Mouse (Mus musculus) monocyte, adult 5-6 weeks (primary cell): Measurements from ENCODE around the gene Ccdc51. TPM values are rescaled to one million over a fixed set of nuclear protein-coding genes. Genes with fewer than 3 reads are reported as not detected.

Source experiments
- ATAC-seq: fragments of 153-309, 156-312 bp; replicated peaks from 2 replicates; pipeline ENCODE4 v1.8.0; 2017; ENCODE audit warnings: mild to moderate bottlenecking; ENCODE audit not compliant: low TSS enrichment, insufficient number of reproducible peaks, severe bottlenecking, poor library complexity, low FRiP score
- total RNA-seq: library from RNA; stranded (forward); fragments of 200-1000, 200-491, 200-594 nt; gene quantifications from 3 replicates; pipeline ENCODE4 v1.2.3, GENCODE M21; 2017

Gene Ccdc51
- total RNA-seq, 1 experiment from 2014 or later, result 10.0 TPM

DNA sequence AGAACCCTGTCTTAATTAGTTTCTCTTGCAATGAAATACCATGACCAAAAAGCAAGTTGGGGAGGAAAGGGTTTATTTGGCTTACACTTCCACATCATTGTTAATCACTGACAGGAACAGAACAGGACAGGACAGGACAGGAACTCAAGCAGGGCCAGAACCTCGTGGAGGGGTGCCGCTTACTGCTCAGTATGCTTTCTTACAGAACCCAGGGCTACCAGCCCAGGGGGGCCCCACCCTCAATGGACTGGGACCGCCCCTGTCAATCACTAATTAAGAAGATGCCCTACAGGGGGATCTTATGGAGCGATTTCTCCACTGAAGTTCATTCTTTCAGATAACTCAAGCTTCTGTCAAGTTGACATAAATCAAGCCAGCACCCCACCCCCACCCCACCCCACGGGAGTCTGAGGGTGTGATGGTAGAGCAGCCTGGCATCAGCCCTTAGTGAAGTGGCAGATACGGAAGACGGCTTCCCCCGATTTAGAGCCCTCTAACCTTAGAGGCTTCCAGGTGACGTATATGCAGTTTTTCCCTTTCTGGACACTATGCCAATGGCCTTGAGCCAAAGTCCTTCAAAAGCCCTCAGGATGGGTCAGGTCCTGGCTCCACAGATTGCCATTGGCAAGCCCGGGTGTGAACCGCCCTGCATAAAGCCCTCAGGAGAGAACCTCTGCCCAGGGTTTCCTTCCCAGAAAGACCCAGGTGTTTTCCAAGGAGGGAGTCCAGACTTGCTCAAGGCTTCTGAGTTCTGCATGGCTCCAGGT, 11.7 kb downstream of the Ccdc51 start:
- ATAC-seq, result no peak

DNA sequence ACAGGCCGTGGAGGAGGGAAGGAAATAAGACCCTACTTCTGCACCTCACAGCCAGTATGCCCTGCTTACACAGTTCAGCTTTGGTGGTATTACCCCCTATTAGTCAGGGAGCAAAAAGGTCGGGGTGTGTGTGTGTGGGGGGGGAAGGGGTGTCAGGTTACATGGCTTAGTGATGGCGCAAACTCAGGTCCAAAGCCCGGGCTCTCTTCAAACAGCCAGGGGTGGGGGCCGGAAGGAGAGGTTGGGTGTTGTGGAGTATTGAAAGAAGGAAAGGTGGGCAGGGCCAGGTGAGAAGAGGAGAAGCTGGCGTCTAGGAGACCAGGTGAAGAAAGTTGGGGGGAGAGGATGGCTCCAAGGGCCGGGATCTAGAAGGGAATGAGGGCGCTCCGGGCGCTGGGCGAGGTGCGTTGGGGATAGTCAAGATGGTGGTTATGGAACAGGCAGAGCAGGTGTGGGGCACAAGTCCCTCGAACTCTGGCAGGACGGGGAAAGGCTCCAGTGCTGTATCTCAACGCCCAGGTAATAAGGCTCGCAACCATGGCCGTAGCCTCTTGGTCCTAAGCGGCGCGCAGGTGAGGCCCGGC, 12.4 kb downstream of the Ccdc51 start:
- no peak for ATAC-seq

DNA sequence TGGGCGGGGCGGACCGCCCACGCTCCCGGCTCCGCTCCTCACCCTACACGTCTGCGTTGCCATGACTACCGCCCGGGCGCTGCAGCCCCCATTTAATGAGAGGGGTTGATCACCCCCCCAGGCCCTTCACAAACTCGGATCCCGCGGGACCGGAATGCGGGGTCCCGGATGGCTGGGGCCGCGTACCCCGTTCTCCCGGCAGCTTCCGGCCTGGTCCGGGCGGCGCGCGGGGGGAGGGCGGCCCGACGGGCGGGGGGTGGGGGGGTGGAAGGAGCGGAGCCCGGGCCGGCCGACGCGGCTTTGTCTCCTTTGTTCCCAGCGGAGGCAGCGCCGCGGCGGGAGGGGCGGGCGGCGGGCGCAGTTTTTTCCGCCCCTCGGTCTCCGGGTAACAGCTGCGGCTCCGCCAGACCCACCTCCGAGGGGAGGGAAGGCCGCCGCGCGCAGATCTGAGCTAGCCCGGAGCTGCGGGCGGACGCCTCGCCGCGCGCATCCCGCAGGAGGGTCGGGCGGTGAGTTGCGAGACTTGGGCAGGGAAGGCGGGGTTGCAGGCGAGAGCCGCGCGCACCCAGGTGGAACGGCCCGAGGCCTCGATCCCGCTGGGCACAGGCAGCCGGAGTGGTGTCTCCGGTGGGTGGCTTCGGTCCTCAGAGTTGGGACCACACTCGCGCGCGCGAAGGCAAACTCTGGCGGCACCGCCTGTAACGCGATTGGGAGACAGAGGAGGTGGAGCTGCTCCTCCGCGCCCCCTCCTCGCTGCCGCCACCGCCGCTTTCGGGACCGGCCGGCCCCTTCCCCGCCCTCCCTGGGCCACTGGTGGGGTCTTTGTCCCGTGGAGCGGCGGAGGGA, 13.1 kb downstream of the Ccdc51 start, which contains the start of gene Plxnb1:
Gene Plxnb1 (plus strand): TSS at position 253 of the 846 bp plus-strand sequence.
- ATAC-seq, result no peak

DNA sequence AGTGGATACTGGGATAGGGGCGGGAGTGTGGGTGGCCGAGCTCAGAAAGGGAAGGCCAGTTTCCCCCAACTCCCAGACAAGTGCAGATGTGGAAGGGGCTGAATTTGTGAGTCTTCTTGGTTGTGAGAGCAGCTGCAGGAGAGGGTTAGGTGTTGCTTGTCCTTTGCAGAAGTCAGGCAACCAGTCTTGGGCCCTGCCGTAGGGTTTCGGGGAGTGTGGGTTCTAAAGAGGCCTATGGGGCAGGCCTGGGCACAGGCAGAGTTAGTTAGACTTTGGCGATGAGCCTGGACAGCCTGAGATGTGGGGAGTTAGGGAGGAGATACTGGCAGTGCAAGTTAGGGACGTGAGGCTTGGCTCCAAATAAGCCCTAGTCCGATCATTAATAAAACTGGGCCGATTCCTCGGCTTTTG, 14.0 kb downstream of the Ccdc51 start:
- no peak for ATAC-seq

DNA sequence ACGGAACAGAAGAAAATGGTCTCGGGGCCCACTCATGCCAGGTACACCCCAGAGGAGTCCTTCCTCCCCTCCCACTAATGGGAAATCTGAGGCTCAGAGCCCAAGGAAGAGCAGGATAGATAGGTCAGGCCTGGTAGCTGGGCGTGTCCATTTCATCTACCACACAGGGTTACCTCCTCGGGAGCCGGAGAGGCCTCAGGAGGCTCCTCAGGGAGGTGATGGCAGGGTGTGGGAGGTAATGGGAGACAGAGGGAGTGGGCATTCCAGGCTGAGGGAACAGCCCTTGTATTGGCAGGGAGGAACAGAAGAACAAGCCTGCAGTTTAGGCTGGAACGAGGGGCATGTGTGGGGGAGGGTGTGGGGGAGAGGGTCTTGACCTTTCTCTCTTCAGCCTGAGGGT, 14.6 kb downstream of the Ccdc51 start:
- no peak for ATAC-seq

DNA sequence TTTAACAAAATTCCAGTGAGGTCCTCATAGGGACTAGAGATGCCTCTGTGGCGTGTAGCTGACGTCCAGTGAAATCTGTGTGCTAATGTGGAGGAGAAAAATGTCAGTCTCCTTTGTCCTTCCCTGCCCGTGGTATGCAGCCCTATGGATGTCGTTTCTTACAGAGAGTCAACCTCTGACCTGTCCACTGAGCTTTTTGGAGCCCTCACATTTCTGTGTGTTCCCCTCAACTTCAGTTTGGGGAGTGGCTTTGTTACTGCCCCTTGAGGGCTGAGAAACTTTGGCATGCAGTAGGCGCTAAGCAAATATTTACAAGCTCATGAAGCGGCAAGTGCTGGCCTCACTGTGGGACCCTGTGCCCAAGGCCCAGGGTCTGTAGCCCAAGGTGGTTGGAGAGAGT, 15.0 kb downstream of the Ccdc51 start:
- no peak for ATAC-seq

DNA sequence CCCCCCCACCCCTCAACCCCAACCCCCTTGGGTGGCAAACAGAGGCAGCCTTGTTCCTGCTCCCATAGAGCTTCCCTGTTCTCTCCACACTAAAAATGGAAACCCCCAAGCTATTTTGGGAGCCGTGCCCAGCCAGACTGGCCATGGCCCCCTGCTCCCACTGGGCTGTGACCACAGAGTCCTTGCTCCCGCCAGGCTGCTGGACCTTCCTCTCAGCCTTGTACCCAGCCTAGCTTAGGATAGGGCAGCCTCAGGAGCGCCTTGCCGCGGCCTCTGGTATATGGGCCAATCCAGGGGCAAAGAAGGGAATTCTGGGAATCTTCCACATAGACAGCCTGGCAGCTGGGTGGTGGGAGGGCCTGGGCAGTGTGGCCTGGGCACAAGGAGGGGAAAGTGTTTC, 15.5 kb downstream of the Ccdc51 start:
- ATAC-seq, result no peak

DNA sequence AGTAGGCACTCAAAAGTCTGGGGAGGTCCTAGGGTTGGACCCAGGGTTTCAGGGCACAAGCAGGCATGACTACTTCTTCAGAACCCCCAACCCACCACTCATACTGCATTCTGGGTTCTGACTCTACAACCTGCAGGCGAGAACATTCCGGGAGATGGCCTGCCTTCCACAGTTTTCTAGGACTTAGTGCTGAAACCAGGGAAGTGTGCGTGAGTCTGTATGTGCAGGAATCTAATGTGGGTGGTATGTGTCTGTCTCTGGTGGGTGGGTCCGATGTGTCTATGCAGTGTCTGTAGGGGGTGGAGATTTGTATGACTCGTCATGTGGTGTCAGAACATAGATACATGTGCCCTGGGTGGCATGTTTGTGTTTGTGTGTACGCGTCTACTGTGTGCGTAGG, 16.1 kb downstream of the Ccdc51 start:
- no peak for ATAC-seq

DNA sequence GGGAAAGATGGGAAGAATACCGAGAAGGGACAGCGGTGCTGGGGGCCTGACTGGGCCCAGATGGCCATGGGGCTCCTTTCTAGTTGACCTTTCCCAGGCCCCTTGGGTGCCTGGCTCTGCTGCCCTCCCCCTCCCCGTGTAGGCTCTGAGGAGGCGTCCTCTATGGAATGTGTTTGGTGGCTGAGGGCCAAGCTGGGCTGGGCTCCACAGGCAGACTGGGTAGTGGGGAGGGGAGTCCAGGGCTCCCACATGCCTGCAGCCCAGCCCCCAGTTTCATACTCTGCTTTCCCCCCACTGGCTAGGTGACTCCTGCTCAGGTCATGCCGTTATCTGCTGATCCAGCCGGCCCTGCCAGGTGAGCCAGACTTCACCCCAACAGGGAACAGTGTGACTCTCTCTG, 16.7 kb downstream of the Ccdc51 start:
- ATAC-seq, result no peak

DNA sequence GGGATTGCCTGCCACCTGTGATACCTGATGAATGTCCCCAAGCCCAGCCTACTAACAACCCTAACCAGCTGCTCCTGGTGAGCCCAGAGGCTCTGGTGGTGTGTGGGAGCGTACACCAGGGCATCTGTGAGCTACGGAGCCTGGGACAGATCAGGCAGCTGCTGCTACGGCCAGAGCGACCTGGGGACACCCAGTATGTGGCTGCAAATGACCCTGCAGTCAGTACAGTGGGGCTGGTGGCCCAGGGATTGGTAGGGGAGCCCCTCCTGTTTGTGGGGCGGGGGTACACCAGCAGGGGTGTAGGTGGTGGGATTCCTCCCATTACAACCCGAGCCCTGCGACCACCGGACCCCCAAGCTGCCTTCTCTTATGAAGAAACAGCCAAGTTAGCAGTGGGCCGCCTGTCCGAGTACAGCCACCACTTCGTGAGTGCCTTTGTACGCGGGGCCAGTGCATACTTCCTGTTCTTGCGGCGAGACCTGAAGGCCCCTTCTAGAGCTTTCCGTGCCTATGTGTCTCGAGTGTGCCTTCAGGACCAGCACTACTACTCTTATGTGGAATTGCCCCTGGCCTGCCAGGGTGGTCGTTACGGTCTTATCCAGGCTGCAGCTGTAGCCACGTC, 18.1 kb downstream of the Ccdc51 start:
- no peak for ATAC-seq

DNA sequence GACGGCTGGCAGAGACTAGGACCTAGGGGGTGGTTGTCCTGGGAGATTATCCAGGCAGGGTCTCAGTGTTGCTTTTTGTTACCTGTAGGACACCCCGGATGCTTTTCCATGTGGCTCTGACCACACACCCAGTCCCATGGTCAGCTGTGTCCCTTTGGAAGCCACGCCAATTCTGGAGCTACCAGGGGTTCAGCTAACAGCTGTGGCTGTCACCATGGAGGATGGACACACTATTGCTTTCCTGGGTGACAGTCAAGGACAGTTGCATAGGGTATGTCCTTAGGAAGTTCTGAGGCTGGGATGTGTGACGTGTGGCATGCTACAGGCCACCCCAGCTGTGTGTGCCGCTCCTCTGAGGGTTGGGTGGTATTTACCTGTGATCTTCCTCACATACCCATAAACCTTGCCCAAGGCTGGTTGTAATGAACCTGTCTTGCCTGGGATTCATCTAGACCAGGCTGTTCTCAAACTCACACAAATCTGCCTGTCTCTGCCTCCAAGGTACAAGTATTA, 19.7 kb downstream of the Ccdc51 start:
- ATAC-seq, result no peak

DNA sequence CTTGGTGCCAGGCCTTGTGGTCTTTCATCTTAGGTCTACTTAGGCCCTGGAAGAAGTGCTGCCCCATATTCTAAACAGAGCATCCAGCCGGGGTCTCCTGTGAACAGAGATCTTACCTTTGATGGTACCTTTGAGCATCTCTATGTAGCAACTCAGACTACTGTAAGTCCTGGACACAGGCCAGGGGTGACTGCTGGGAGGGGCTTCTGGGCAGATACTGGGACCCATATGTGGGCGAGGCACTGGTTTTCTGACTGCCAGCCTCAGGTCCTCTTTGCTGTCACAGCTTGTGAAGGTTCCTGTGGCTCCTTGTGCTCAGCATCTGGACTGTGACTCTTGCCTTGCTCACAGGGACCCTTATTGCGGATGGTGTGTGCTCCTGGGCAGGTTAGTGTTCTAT, 20.2 kb downstream of the Ccdc51 start:
- ATAC-seq, result no peak

DNA sequence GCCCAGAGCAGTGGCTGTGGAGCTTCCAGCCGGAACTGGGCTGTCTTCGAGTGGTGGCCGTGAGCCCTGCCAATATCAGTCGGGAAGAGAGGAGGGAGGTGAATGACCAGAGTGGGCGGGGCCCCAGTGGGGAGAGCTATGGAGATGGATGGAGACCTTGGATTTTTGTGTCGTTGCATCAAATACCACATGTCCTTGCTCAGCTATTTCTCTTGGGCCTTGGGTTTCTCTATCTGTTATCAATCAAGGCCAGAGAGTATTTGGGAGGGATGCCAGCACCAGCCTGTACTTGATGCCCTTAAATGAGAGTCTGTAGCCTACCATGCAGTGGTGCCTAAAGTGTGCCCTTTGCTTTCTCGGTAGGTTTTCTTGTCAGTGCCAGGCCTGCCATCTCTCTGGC, 21.0 kb downstream of the Ccdc51 start:
- ATAC-seq, result no peak

DNA sequence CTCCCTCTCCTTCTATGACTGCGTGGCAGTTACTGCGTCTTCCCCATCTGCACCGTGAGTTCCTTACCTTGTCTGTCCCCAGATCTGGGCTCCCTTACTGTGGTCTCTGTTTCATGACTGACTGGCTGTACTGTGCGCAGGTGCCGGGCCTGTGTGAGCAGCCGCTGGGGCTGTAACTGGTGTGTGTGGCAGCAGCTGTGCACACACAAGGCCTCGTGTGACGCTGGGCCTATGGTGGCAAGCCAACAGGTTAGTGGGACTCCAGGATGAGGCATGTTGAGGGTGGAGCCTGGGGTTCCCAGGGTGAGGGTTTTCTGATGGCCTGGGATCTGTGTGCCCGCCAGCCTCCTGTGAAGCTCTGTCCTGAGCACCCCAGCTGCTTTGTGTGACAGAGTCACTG, 21.8 kb downstream of the Ccdc51 start:
- ATAC-seq, result no peak

DNA sequence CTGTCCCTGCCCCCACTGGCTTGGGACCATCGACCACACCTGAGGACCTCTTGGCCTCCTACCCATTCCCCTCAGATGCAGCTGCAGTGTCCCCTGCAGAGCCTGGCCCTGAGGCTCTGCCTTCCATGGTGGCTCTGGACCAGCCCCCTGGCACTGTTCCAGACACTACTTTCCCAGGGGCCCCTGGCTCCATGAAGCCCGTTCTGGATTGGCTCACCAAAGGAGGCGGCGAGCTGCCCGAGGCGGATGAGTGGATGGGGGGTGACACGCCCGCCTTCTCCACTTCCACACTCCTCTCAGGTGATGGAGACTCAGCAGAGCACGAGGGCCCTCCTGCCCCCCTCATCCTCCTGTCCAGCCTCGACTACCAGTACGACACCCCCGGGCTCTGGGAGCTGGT, 22.7 kb downstream of the Ccdc51 start:
- ATAC-seq, result no peak

DNA sequence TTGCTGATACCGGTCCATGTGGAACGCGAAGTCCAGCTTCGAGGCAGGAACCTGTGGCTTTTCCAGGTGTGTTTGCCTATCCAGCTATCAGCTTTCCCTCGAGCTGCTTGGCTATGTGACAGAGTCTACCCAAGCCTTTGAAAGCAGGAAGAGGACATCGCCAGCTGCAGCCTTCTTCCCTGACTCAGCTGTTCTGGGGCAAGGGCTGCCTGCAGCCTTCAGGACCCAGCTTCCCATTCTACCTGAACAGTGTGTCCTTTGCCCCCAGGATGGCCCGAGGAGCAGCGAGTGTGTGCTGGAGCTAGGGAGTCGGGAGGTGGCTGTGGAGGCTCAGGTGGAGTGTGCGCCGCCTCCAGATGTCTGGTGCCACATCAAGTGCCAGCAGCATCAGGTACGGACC, 23.4 kb downstream of the Ccdc51 start:
- no peak for ATAC-seq

DNA sequence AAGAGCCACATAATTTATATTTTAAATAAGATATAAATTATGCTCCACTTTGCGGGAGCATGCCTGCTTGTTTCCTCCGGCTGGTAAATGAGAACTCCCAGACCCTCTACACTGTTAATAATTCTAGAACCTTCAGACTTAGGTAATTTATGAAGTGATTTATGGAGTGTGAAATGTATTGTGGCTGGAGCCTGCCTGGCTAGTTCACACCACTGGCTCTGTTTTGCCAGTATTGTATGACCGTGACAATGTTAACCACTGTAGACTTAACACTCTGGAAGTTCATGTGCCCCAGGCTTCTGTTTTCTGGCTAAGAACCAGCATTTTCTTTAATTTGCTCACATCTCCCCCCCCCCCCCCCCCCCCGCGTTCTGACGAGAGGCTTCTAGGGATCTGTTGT, 25.0 kb downstream of the Ccdc51 start:
- ATAC-seq, result no peak

DNA sequence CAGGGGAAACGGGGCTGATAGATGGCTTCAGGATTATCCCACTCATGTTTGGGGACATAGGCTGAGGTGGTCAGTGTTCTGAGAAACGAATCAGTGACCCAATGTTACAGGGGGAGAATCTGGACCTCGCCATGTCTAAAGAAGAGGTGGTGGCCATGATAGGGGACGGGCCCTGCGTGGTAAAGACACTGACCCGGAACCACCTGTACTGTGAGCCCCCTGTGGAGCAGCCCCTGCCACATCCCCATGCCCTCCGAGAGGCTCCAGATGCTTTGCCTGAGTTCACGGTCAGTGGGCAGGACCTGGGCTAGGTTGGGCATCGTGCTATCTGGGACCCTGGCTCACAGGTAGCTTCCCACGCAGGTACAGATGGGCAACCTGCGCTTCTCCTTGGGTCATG, 27.9 kb downstream of the Ccdc51 start:
- ATAC-seq, result no peak

DNA sequence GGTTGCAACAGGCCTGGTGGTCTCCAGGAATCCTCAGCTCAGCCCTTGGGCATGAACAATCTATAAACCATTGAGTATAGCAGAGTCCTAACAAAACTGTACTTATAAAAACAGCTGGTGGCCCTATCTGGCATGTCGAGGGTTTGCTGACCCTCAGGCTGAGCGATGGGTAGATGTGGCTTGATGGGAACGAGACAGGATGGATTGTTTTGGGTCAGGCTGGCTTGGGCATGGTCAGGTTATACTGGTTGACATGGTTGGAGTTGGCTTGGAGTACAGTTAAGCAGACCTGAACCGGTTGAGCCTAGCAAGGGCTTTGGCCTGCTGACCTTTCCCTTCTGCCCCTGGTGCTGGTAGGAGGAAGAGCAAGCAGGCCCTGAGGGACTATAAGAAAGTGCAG, 28.8 kb downstream of the Ccdc51 start:
- ATAC-seq, result no peak
